Mouse (Mus musculus): Measurements from ENCODE around the gene Mchr1. TPM values are rescaled to one million over a fixed set of nuclear protein-coding genes. Genes with fewer than 3 reads are reported as not detected.

Mchr1 gene
- polyA plus RNA-seq, 1 experiment from 2014 or later, result 2.5 TPM

DNA sequence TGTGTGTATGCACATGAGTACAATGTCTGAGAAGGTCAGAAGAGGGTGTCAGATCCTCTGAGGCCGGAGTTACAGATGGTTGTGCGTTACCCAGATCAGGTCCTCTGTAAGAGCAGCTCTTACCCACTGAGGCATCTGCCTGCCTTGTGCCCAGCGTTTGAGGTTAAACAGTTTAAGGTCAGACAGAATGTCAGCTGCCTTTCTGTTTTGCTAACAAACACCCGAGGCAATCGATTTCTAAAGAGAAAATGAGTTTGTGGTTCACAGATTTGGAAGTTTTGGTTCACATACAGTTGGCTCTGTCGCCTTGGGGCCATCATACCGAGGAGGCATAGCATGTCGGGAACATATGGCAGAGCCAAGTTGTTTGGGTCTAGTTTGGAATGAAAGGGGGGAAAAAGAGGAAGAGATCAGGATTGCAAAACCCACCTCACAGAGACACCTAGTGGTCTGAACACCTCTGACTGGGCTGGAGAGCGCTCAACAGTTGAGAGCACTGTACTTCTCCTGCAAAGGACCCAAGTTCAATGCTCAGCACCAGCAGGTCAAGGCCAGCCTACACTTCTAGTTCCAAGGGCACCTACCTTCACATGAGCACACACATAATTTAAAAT lies 48.9 kb downstream of the Mchr1 start:
- H3K9ac ChIP-seq (replicated peaks), result no peak overlapping the region
- H3K4me3 ChIP-seq (replicated peaks), result no peak overlapping the region
- H3K27me3 ChIP-seq, result no peaks in the 10 kb centered on the region
- no peaks in the 10 kb centered on the region for H3K9me3 ChIP-seq
- no peak for ATAC-seq
- 85% methylated on average over 9 of the region's 9 CpGs for WGBS
- no peaks in the 10 kb centered on the region for H3K36me3 ChIP-seq
- no peak overlapping the region for H3K4me2 ChIP-seq (replicated peaks)
- H3K4me1 ChIP-seq (replicated peaks), result no peaks in the 10 kb centered on the region
- H3K27ac ChIP-seq, result no peak overlapping the region

Other genes starting within 250 kb of the Mchr1 start
- gene Mrtfa, start 44.7 kb upstream of the Mchr1 start, polyA plus RNA-seq (2015; fragmentation: Nextera tagmentation; extraction: Ambion mirVana), result 21.6 and 32.0 TPM in 2 replicates
- gene Slc25a17, start 125.3 kb downstream of the Mchr1 start, polyA plus RNA-seq (2015; fragmentation: Nextera tagmentation; extraction: Ambion mirVana), result 133 and 141 TPM in 2 replicates
- gene St13, start 164.6 kb downstream of the Mchr1 start, polyA plus RNA-seq (2015; fragmentation: Nextera tagmentation; extraction: Ambion mirVana), result 182 and 203 TPM in 2 replicates
- gene Xpnpep3, start 164.6 kb downstream of the Mchr1 start, polyA plus RNA-seq (2015; fragmentation: Nextera tagmentation; extraction: Ambion mirVana), result 9.8 TPM in 2 replicates
- gene Dnajb7, start 172.8 kb downstream of the Mchr1 start, polyA plus RNA-seq (2015; fragmentation: Nextera tagmentation; extraction: Ambion mirVana), result 1.7 and 2.4 TPM in 2 replicates
- 511 and 563 TPM in 2 replicates for gene Rbx1, start 230.8 kb downstream of the Mchr1 start, polyA plus RNA-seq (2015; fragmentation: Nextera tagmentation; extraction: Ambion mirVana)

Data from midbrain, embryonic 13.5 days (tissue).